Mouse (Mus musculus): ENCODE measurements at regions not wholly inside any gene's neighbourhood (a gene's known extent, or its start where the extent isn't known, plus 50 kb on each side); places are given as distances from the start of the nearest gene placed in this dataset.

DNA sequence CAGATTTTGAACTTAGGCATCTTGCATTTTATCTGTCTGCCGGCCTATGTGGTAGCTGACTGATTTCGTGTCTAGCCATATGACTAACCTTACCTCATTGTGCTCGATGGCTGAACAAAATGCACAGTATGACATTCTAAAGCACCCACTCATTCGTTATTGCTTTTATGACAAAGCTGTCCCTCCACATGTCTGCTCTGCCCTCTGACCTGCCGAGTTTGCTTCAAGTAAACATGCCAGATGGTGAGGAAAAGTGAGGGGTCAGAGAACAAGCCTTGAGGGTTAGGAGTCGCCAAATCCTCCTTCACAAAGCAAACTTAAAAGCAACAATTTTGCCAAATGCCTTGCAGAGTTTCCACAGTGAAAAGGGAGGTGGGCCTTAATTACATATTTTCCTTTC, 196.0 kb upstream of the Elavl2 start:
- Histone ChIP-seq H3K9me3 (replicated peaks; ENCODE audit: low read length) (no peaks in the 10 kb centered on the region), H3K27me3 (ENCODE audit: insufficient read depth, low read length) (no peaks in the 10 kb centered on the region), H3K36me3 (ENCODE audit: insufficient read depth, low read length) (no peaks in the 10 kb centered on the region), H3K4me1 (replicated peaks; ENCODE audit: insufficient read depth, low read length) (no peaks in the 10 kb centered on the region), H3K27ac (no peak overlapping the region), H3K4me3 (replicated peaks; ENCODE audit: low read depth, low read length) (no peak overlapping the region), H3K4me2 (ENCODE audit: low read length) (no peak overlapping the region), H3K9ac (ENCODE audit: low read depth, low read length) (no peak overlapping the region)
- DNase-seq (ENCODE audit: low spot score) (no peak), ATAC-seq (replicated peaks; ENCODE audit: low FRiP score, low read depth) (no peak)
- no peak for TF ChIP-seq CTCF (IDR thresholded peaks at IDR 0.05; ENCODE audit: low read depth)
- 75% methylated on average over 6 of the region's 6 CpGs for WGBS

DNA sequence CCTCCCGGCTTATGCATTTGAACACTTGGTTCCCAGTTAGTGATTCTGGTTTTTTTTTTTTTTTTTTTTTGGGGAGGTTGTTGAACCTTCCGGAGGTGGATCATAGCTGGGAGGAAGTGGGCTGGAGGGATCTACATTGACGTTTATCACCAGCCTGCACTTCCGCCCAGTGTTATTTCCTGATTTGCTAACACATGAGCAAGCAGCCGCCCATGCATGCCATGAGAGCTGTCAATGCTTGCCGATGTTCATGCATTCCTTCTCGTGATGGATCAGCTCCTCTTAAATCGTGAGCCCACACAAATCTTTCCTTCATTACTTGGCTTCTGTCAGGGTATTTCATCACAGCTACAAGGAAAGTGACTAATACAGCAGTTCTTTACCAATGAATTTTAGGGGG, 195.2 kb upstream of the Elavl2 start:
- H3K27me3 ChIP-seq (ENCODE audit: insufficient read depth, low read length), result no peaks in the 10 kb centered on the region
- H3K9me3 ChIP-seq (replicated peaks; ENCODE audit: low read length), result no peaks in the 10 kb centered on the region
- 39% methylated on average over 8 of the region's 8 CpGs for WGBS
- H3K36me3 ChIP-seq (ENCODE audit: insufficient read depth, low read length), result no peaks in the 10 kb centered on the region
- DNase-seq (ENCODE audit: low spot score) (no peak), ATAC-seq (replicated peaks; ENCODE audit: low FRiP score, low read depth) (no peak)
- no peak overlapping the region for H3K9ac ChIP-seq (ENCODE audit: low read depth, low read length)
- H3K4me2 ChIP-seq (ENCODE audit: low read length), result no peak overlapping the region
- TF ChIP-seq CTCF (IDR thresholded peaks at IDR 0.05; ENCODE audit: low read depth), result no peak
- no peaks in the 10 kb centered on the region for H3K4me1 ChIP-seq (replicated peaks; ENCODE audit: insufficient read depth, low read length)
- no peak overlapping the region for H3K4me3 ChIP-seq (replicated peaks; ENCODE audit: low read depth, low read length)
- no peak overlapping the region for H3K27ac ChIP-seq

DNA sequence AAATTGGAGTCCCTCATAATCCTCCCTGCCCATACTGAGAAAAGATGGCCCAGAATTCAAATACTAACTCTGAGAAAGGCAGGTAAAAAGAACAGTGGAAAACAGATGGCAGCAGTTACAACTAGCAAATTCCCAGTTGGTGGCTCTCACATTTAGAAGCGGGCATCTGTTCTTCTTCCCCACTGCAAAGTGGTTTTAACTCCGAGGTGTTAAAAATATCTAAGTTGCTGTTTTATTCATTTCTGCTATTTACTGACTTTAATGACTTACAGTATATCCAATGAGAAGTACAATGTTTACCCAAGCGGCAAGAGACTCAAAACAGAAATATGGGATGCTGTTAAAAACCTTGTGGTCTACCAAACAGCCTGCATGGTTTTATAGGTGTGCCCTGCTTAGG, 189.2 kb upstream of the Elavl2 start:
- no peak overlapping the region for H3K4me3 ChIP-seq (replicated peaks; ENCODE audit: low read depth, low read length)
- no peak overlapping the region for H3K9ac ChIP-seq (ENCODE audit: low read depth, low read length)
- TF ChIP-seq CTCF (IDR thresholded peaks at IDR 0.05; ENCODE audit: low read depth), result no peak
- H3K27ac ChIP-seq, result no peak overlapping the region
- H3K9me3 ChIP-seq (replicated peaks; ENCODE audit: low read length), result no peaks in the 10 kb centered on the region
- H3K4me2 ChIP-seq (ENCODE audit: low read length), result no peak overlapping the region
- no peaks in the 10 kb centered on the region for H3K27me3 ChIP-seq (ENCODE audit: insufficient read depth, low read length)
- H3K36me3 ChIP-seq (ENCODE audit: insufficient read depth, low read length), result no peaks in the 10 kb centered on the region
- 82% methylated on average over 3 of the region's 3 CpGs for WGBS
- H3K4me1 ChIP-seq (replicated peaks; ENCODE audit: insufficient read depth, low read length), result no peaks in the 10 kb centered on the region
- ATAC-seq (replicated peaks; ENCODE audit: low FRiP score, low read depth) (no peak), DNase-seq (ENCODE audit: low spot score) (no peak)

DNA sequence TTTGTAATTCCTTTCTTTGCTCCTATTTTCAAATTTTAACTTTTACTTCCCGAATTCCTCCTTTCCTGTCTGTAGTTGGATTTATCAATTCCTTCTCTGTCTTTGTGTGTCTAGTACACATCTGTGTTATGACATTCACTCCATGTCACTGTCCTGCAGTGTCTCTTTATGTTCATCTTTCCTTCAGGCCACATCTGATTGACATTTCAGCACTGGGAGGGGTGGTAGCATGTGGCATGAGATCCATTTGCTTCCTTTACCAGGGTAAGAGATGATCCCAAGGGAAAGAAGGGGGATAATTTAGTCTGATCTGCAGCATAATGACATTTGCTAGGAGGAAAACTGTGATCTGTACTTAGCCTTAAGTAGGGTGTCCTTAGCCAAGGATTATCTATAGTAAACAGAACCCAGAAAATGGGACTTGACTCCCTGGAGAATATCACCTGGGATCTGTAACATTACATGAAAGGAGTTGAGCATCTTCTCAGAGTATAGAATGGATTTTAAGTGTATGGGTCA, 187.0 kb upstream of the Elavl2 start:
- WGBS, result 76% methylated on average over 1 of the region's 1 CpGs
- no peaks in the 10 kb centered on the region for H3K27me3 ChIP-seq (ENCODE audit: insufficient read depth, low read length)
- no peak overlapping the region for H3K4me3 ChIP-seq (replicated peaks; ENCODE audit: low read depth, low read length)
- no peaks in the 10 kb centered on the region for H3K9me3 ChIP-seq (replicated peaks; ENCODE audit: low read length)
- DNase-seq (ENCODE audit: low spot score) (no peak), ATAC-seq (replicated peaks; ENCODE audit: low FRiP score, low read depth) (no peak)
- H3K9ac ChIP-seq (ENCODE audit: low read depth, low read length), result no peak overlapping the region
- no peaks in the 10 kb centered on the region for H3K36me3 ChIP-seq (ENCODE audit: insufficient read depth, low read length)
- no peak for TF ChIP-seq CTCF (IDR thresholded peaks at IDR 0.05; ENCODE audit: low read depth)
- no peak overlapping the region for H3K27ac ChIP-seq
- no peak overlapping the region for H3K4me2 ChIP-seq (ENCODE audit: low read length)
- no peaks in the 10 kb centered on the region for H3K4me1 ChIP-seq (replicated peaks; ENCODE audit: insufficient read depth, low read length)

DNA sequence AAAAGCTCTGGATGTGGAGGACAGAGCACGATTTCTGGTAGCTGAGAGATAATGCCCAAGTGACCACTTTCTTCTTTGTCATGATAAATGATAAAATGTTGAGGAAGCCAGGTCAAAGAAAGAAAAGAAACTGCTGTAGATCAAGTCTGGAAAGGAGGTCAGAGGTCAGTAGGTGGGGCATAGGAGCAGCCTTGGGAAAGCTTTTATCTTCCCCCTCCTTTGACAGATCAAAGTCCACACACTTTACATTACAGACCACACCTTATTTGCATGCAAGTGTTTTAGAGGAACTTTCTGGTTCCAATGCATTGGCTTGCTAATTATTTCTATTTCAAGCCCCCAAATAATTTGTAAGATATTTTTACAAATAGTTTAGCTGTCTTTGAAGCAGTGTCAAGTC, 182.4 kb upstream of the Elavl2 start:
- Histone ChIP-seq H3K27me3 (ENCODE audit: insufficient read depth, low read length) (no peaks in the 10 kb centered on the region), H3K27ac (no peak overlapping the region), H3K36me3 (ENCODE audit: insufficient read depth, low read length) (no peaks in the 10 kb centered on the region), H3K9ac (ENCODE audit: low read depth, low read length) (no peak overlapping the region), H3K4me3 (replicated peaks; ENCODE audit: low read depth, low read length) (no peak overlapping the region), H3K4me2 (ENCODE audit: low read length) (no peak overlapping the region), H3K9me3 (replicated peaks; ENCODE audit: low read length) (no peaks in the 10 kb centered on the region), H3K4me1 (replicated peaks; ENCODE audit: insufficient read depth, low read length) (no peaks in the 10 kb centered on the region)
- TF ChIP-seq CTCF (IDR thresholded peaks at IDR 0.05; ENCODE audit: low read depth), result no peak
- 53% methylated on average over 1 of the region's 1 CpGs for WGBS
- ATAC-seq (replicated peaks; ENCODE audit: low FRiP score, low read depth) (no peak), DNase-seq (ENCODE audit: low spot score) (no peak)

DNA sequence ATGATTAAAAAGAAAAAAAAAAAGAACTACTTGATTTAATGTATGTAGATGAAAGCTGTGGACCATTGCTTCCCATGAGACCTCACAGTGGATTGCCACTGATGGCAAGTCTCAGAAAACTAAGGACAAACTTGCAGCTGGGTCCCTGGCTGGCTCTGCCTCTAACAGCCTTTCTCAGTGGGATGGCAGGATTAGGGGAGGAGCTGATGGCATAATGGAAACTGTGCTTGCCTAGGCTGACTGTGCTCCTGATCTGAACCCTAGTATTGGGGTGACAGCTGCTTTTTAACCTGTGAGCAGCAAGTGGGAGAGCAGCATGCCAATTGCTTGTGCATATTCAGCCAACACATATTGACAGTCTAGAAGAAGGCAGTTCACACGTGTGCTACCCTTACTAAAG, 156.9 kb upstream of the Elavl2 start:
- H3K4me1 ChIP-seq (replicated peaks; ENCODE audit: insufficient read depth, low read length), result no peaks in the 10 kb centered on the region
- no peaks in the 10 kb centered on the region for H3K27me3 ChIP-seq (ENCODE audit: insufficient read depth, low read length)
- H3K4me2 ChIP-seq (ENCODE audit: low read length), result no peak overlapping the region
- H3K9me3 ChIP-seq (replicated peaks; ENCODE audit: low read length), result no peaks in the 10 kb centered on the region
- 43% methylated on average over 1 of the region's 1 CpGs for WGBS
- no peaks in the 10 kb centered on the region for H3K36me3 ChIP-seq (ENCODE audit: insufficient read depth, low read length)
- TF ChIP-seq CTCF (IDR thresholded peaks at IDR 0.05; ENCODE audit: low read depth), result no peak
- no peak overlapping the region for H3K4me3 ChIP-seq (replicated peaks; ENCODE audit: low read depth, low read length)
- DNase-seq (ENCODE audit: low spot score) (no peak), ATAC-seq (replicated peaks; ENCODE audit: low FRiP score, low read depth) (no peak)
- H3K9ac ChIP-seq (ENCODE audit: low read depth, low read length), result no peak overlapping the region
- no peak overlapping the region for H3K27ac ChIP-seq

DNA sequence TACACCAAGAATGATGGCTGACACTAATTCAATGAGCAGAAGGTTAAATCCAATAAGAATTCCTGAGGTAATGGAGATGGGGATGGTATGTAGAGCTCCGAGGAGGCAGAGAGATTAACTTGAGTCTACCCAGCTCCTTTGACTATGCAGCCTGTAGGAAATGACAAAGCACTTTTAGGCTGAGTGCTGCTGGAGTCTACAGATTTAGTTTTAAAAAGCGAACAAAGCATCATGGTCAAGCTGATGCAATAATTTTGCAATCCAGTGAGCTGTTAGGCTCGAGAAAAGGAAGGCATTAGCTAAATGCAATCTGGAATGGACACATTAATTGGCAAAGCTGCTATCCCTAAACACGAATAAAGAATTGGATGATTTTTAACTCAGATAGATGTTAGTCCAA, 156.4 kb upstream of the Elavl2 start:
- ATAC-seq (replicated peaks; ENCODE audit: low FRiP score, low read depth) (no peak), DNase-seq (ENCODE audit: low spot score) (no peak)
- Histone ChIP-seq H3K27ac (no peak overlapping the region), H3K4me2 (ENCODE audit: low read length) (no peak overlapping the region), H3K27me3 (ENCODE audit: insufficient read depth, low read length) (no peaks in the 10 kb centered on the region), H3K36me3 (ENCODE audit: insufficient read depth, low read length) (no peaks in the 10 kb centered on the region), H3K9me3 (replicated peaks; ENCODE audit: low read length) (no peaks in the 10 kb centered on the region), H3K9ac (ENCODE audit: low read depth, low read length) (no peak overlapping the region), H3K4me1 (replicated peaks; ENCODE audit: insufficient read depth, low read length) (no peaks in the 10 kb centered on the region), H3K4me3 (replicated peaks; ENCODE audit: low read depth, low read length) (no peak overlapping the region)
- WGBS, result 60% methylated on average over 4 of the region's 4 CpGs
- TF ChIP-seq CTCF (IDR thresholded peaks at IDR 0.05; ENCODE audit: low read depth), result no peak
